Mouse (Mus musculus) adrenal gland, adult 2 months (tissue): ENCODE data around the gene Cog8. TPM values are rescaled to one million over a fixed set of nuclear protein-coding genes. Genes with fewer than 3 reads are reported as not detected.
"Not testable (repeated sequence)": the region's sequence is repeated elsewhere in the genome, so short reads cannot be mapped to it uniquely, and the experiment has no call there.

Source experiments
- DNase-seq: peaks from one replicate; pipeline ENCODE4 v3.0.0; 2021
- microRNA-seq, 2 experiments: library from miRNA; unstranded; fragments of <30 nt; microRNA quantifications; one replicate each; pipeline ENCODE4 v1.2.0; 2021
- polyA plus RNA-seq: library from polyadenylated mRNA; depleted of rRNA; stranded (reverse); fragments of >200 nt; gene quantifications from 2 replicates; pipeline ENCODE4 v1.2.3, GENCODE M21; 2012; rRNA removed
- total RNA-seq, 2 experiments: library from RNA; stranded (reverse); gene quantifications; 2 replicates each; pipeline ENCODE4 v1.2.3; 2021

The Cog8 gene
- total and polyA plus RNA-seq, 3 experiments = 36.6 to 37.6 (median 36.8) TPM

DNA sequence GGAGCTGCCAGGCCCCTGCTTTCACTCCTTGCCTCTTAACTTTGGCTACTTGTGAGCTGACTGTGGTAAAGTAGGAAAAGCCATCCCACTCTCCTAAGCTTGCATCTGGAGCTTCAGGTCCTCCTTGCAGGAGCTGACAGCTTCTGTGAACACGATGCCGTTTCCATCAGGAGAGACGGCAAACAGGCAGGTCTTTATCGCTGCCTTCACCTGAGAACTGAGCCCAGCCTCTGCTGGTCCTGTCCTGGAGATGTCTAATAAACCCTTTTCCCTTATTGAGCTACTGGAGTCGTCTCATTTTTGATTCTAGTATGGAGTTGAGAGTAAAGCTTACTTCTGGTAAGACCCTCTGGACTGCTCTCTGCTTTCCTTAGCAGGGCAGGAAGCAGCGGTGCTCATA, 11.0 kb downstream of the Cog8 start:
- DNase-seq = no peak

GRCm38 (mm10) chr8:107040632-107041031, 15.9 kb downstream of the Cog8 start:
- no peak for DNase-seq

DNA sequence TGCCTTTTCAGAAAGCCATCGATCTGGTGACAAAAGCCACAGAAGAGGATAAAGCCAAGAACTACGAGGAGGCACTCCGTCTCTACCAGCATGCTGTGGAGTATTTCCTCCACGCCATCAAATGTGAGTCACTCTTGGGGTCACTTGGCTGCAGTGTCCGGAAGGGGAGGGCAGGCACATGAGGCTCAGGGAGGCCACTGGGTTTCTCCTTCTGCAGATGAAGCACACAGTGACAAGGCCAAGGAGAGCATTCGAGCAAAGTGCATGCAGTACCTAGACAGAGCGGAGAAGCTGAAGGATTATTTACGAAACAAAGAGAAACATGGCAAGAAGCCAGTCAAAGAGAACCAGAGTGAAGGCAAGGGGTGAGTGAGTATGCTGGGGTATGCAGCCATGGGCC, 19.9 kb downstream of the Cog8 start:
- DNase-seq = peak; percentile 45

GRCm38 (mm10) chr8:107035641-107036040, 20.8 kb downstream of the Cog8 start:
- DNase-seq = no peak

- DNase-seq = not testable (repeated sequence)
Measured at GRCm38 (mm10) chr8:107033609-107034008, 22.9 kb downstream of the Cog8 start.

DNA sequence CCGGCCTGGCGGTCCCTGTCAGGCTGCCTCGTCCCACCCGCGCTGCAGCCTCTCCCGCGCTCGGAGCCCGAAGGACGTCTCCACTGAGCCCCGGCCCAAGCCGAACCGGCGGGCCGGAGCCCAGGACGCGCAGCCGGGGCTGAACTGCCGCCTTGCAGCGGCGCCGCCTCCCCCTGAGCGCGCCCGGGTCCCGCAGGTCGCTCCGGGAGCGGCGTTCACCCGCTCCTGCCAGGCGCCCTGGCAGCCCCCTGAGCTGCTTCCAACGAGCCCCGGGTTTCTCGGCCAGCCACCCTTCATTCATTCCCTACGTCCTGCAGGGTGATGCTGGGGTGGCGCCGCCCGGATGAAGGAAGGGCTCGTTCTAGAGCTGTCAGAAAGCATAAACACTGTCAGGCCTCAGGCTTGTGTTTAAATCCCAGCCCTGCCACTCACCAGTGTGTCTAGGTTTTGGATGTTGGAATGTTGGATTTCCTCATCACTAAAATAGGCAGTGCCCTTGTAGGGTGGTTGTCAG, 24.9 kb downstream of the Cog8 start:
- DNase-seq = no peak

DNA sequence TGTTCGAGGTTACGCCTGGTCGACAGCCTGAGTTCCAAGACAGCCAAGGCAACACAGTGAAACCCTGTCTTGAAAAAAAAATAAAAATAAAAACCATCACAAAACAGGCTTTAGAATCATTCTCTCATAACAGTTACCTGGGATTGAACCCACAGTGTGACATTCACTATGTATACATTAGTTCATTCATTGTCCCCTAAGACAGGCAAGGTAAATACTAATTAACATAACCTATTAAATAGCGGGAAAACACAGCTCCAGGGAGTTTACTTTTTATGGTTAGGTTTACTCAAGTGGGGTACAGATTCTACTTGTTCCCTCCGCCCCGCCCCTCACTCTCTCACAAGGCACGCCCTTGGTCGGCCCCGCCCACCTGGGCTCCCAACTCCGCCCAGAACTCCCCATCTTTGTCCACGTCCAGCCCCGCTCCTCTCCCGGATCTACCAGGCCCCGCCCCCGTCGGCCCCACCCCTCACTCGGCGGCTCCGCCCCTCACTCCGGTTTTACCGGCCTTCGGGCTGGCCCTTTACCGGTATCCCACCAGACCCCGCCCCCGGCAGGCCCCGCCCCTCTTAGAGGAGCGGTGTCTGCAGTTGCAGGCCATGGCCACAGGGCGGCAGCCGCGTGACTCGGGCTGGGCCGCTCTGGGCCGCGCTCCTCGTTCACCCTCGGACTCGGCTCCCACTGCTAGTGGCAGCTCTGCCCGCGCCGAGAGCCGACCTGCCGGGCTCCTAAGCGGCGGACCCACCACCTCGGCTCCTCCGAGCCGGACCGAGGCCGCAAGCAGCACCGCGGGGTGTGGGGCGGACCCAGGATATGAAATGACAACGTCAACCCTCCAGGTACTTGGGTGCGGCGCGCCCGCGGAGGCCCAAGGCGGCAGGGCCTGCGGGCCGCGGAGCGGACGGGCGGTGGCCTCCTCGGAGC, 25.6 kb downstream of the Cog8 start, which contains the start of gene Vps4a:
Gene Vps4a (plus strand): TSS at position 573 of the 927 bp plus-strand sequence.
- DNase-seq = peak; percentile 98

GRCm38 (mm10) chr8:107030058-107030457, 26.4 kb downstream of the Cog8 start:
- DNase-seq = no peak

DNA sequence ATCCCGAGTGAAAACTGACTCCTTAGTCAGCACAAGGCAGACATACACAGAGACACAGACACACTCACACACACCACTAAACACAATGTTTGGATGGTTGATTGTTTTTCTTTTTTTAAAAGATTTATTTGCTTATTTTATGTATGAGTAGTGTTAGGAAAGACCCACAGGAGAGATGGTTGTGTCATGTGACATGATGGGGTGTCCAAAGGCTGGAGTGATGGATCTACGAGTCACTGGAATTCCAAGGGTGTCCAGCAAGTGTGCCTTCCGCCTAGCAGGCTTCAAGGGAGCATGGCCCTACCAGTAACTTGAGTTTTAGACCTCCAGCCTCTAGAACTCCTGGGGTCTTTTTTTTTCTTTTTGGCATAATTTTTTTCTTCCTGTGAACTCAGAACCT, 27.2 kb downstream of the Cog8 start:
- no peak for DNase-seq

- peak; percentile 86 for DNase-seq
Measured at GRCm38 (mm10) chr8:107023479-107023878, 33.0 kb downstream of the Cog8 start.

GRCm38 (mm10) chr8:107014915-107015314, 41.6 kb downstream of the Cog8 start:
- DNase-seq = no peak

GRCm38 (mm10) chr8:107012666-107013065, 43.8 kb downstream of the Cog8 start:
- peak; percentile 48 for DNase-seq

DNA sequence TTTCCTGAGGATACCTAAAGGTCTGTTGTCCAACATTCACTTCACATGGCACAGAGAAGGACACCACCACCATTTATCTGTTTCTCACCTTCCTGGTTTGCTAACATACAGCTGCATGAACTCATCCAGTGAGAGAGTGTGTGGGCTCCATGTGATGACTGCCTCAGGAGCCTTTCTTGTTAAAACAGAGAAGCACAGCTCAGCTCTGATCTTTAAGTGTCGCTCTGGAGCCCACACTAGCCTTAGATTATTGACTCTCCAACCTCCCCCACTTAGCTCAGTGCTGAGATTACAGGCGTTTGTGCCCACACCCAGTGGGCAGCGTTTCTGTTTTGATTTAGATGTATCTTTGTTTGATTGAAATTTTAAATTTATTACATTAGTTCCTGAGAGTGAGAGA, 48.7 kb downstream of the Cog8 start:
- DNase-seq = no peak

GRCm38 (mm10) chr8:107002532-107002931, 54.0 kb downstream of the Cog8 start:
- DNase-seq = peak; percentile 87

- no peak for DNase-seq
Measured at GRCm38 (mm10) chr8:106999068-106999467, 57.4 kb downstream of the Cog8 start.

DNA sequence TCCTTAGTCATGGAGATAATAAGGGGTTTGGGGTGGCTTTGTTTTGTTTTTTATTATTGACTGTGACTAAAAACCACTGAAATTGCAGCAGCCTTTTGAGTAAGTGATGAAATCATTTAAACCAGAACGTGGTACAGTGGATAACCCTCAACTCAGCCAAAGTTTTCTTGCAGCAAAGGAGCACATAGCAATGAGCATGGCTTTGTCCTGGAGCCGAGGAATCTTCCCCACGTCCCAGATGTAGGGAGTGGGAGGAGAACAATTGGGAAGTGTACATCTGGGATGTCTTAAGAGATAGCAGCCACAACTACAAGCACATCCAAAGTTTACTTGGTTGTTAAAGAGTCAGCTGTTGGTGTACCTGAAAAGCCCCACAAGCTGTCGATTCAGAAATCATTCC, 59.1 kb downstream of the Cog8 start:
- no peak for DNase-seq

DNA sequence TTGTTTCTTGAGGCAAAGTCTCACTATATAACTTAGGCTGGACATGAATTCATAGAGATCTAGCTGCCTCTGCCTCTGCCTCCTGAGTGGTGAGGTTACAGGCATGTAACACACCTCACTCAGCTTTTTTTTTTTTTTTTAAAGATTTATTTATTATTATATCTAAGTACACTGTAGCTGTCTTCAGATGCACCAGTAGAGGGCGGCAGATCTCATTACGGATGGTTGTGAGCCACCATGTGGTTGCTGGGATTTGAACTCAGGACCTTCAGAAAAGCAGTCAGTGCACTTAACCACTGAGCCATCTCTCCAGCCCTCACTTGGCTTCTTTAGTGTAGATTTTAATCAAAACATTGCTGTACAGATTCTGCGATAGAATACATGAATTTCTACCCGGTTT, 60.1 kb downstream of the Cog8 start:
- not testable (repeated sequence) for DNase-seq

Small RNA genes lying within 50 kb of the gene (microRNA-seq; reads per million reads assigned to microRNA genes)
- 0.22 to 0.41 reads per million in 2 experiments for gene Mir7075

Other genes with a start within 250 kb of the Cog8 start
- under 1 TPM; 0.35 to 0.37 TPM for gene Has3, start 186.4 kb downstream of the Cog8 start, total RNA-seq
- gene Has3, start 186.4 kb downstream of the Cog8 start, polyA plus RNA-seq = 0.50 and 0.68 TPM in 2 replicates
- gene Utp4, start 163.1 kb downstream of the Cog8 start, total RNA-seq = 10 to 100 TPM; 40.6 to 50.1 TPM
- gene Utp4, start 163.1 kb downstream of the Cog8 start, polyA plus RNA-seq = 17.2 and 20.5 TPM in 2 replicates
- 10 to 100 TPM; 21.7 to 27.9 TPM for gene Sntb2, start 120.9 kb downstream of the Cog8 start, total RNA-seq
- 8.4 and 10.7 TPM in 2 replicates for gene Sntb2, start 120.9 kb downstream of the Cog8 start, polyA plus RNA-seq
- gene Vps4a, start 25.5 kb downstream of the Cog8 start, total RNA-seq = 10 to 100 TPM; 78.8 to 99.8 TPM
- gene Vps4a, start 25.5 kb downstream of the Cog8 start, polyA plus RNA-seq = 17.8 and 19.4 TPM in 2 replicates
- gene Pdf, start 8.1 kb downstream of the Cog8 start, total RNA-seq = 10 to 100 TPM; 40.4 to 62.3 TPM
- 133 and 144 TPM in 2 replicates for gene Pdf, start 8.1 kb downstream of the Cog8 start, polyA plus RNA-seq
- 10 to 100 TPM; 49.3 to 54.3 TPM for gene Nip7, start 188 bp upstream of the Cog8 start, total RNA-seq
- 15.3 and 17.2 TPM in 2 replicates for gene Nip7, start 188 bp upstream of the Cog8 start, polyA plus RNA-seq
- not detected for gene Tmed6, start 9.0 kb upstream of the Cog8 start, total RNA-seq
- gene Tmed6, start 9.0 kb upstream of the Cog8 start, polyA plus RNA-seq = not detected in 2 replicates
- gene Terf2, start 39.9 kb upstream of the Cog8 start, total RNA-seq = 10 to 100 TPM; 22.9 to 23.5 TPM
- gene Terf2, start 39.9 kb upstream of the Cog8 start, polyA plus RNA-seq = 5.5 and 6.3 TPM in 2 replicates
- gene Cyb5b, start 94.0 kb upstream of the Cog8 start, total RNA-seq = 100 to 1,000 TPM; 384 to 492 TPM
- gene Cyb5b, start 94.0 kb upstream of the Cog8 start, polyA plus RNA-seq = 212 and 282 TPM in 2 replicates
- gene Nfat5, start 236.8 kb upstream of the Cog8 start, total RNA-seq = 100 to 1,000 TPM in 1 of 2 experiments, 10 to 100 TPM in 1; 89.8 to 141 TPM
- 31.2 and 33.9 TPM in 2 replicates for gene Nfat5, start 236.8 kb upstream of the Cog8 start, polyA plus RNA-seq